Mouse (Mus musculus): ENCODE data around the gene Snx22. TPM values are rescaled to one million over a fixed set of nuclear protein-coding genes. Genes with fewer than 3 reads are reported as not detected.
A peak's percentile ranks its signal among the peaks of the same experiment; 100 is the strongest.

Gene Snx22
- polyA plus RNA-seq, 1 experiment from 2014 or later: 29.6 TPM

GRCm38 (mm10) chr9:66090593-66091244, 21.2 kb upstream of the Snx22 start:
- no peak overlapping the region for H3K4me3 ChIP-seq
- no peak overlapping the region for H3K4me2 ChIP-seq
- peaks cover 13% of the 10 kb centered on the region for H3K4me1 ChIP-seq
- H3K9ac ChIP-seq: no peak overlapping the region
- peaks cover 97% of the 10 kb centered on the region for H3K36me3 ChIP-seq
- 89% methylated on average over 13 of the region's 13 CpGs for WGBS (ENCODE audit: insufficient replicate concordance)
- no peaks in the 10 kb centered on the region for H3K9me3 ChIP-seq (replicated peaks)
- ATAC-seq: no peak
- no peak overlapping the region for H3K27ac ChIP-seq
- no peaks in the 10 kb centered on the region for H3K27me3 ChIP-seq (replicated peaks)

- Histone ChIP-seq H3K4me1 (peaks cover 13% of the 10 kb centered on the region), H3K9me3 (replicated peaks) (no peaks in the 10 kb centered on the region), H3K27me3 (replicated peaks) (0 out of 2 replicates have a peak, but pooled peaks cover 3% of the 10 kb centered on the region), H3K27ac (no peak overlapping the region), H3K4me3 (no peak overlapping the region), H3K4me2 (no peak overlapping the region), H3K9ac (no peak overlapping the region), H3K36me3 (peaks cover 79% of the 10 kb centered on the region)
- 53% methylated on average over 4 of the region's 4 CpGs for WGBS (ENCODE audit: insufficient replicate concordance)
- peak; percentile 58; the same call in 1 of the 2 replicates for ATAC-seq
These were observed 18.9 kb upstream of the Snx22 start for GRCm38 (mm10) chr9:66088411-66088810.

GRCm38 (mm10) chr9:66087062-66087461, 17.5 kb upstream of the Snx22 start:
- WGBS (ENCODE audit: insufficient replicate concordance): 88% methylated on average over 7 of the region's 7 CpGs
- no peak overlapping the region for H3K27ac ChIP-seq
- H3K27me3 ChIP-seq (replicated peaks): peaks cover 10% of the 10 kb centered on the region; the same call in 1 of the 2 replicates
- H3K36me3 ChIP-seq: peaks cover 65% of the 10 kb centered on the region
- no peak overlapping the region for H3K4me3 ChIP-seq
- no peaks in the 10 kb centered on the region for H3K9me3 ChIP-seq (replicated peaks)
- no peak overlapping the region for H3K9ac ChIP-seq
- H3K4me2 ChIP-seq: no peak overlapping the region
- no peak for ATAC-seq
- H3K4me1 ChIP-seq: no peaks in the 10 kb centered on the region

GRCm38 (mm10) chr9:66084171-66084570, 14.7 kb upstream of the Snx22 start:
- Histone ChIP-seq H3K9me3 (replicated peaks) (no peaks in the 10 kb centered on the region), H3K9ac (no peak overlapping the region), H3K27ac (no peak overlapping the region), H3K4me3 (no peak overlapping the region), H3K36me3 (peaks cover 36% of the 10 kb centered on the region), H3K27me3 (replicated peaks) (peaks cover 10% of the 10 kb centered on the region; the same call in 1 of the 2 replicates), H3K4me2 (no peak overlapping the region), H3K4me1 (no peaks in the 10 kb centered on the region)
- 79% methylated on average over 3 of the region's 3 CpGs for WGBS (ENCODE audit: insufficient replicate concordance)
- ATAC-seq: no peak

GRCm38 (mm10) chr9:66081999-66082398, 12.5 kb upstream of the Snx22 start:
- H3K9ac ChIP-seq: no peak overlapping the region
- no peaks in the 10 kb centered on the region for H3K9me3 ChIP-seq (replicated peaks)
- 51% methylated on average over 4 of the region's 4 CpGs for WGBS (ENCODE audit: insufficient replicate concordance)
- peaks cover 14% of the 10 kb centered on the region for H3K36me3 ChIP-seq
- H3K4me3 ChIP-seq: no peak overlapping the region
- H3K4me2 ChIP-seq: no peak overlapping the region
- no peak for ATAC-seq
- peaks cover 27% of the 10 kb centered on the region for H3K27me3 ChIP-seq (replicated peaks)
- H3K4me1 ChIP-seq: peaks cover 4% of the 10 kb centered on the region
- H3K27ac ChIP-seq: no peak overlapping the region

GRCm38 (mm10) chr9:66080804-66081459, 11.4 kb upstream of the Snx22 start:
- no peak overlapping the region for H3K4me2 ChIP-seq

GRCm38 (mm10) chr9:66078493-66078892, 9.0 kb upstream of the Snx22 start:
- H3K36me3 ChIP-seq: no peaks in the 10 kb centered on the region
- H3K27ac ChIP-seq: no peak overlapping the region
- peaks cover 7% of the 10 kb centered on the region for H3K4me1 ChIP-seq
- WGBS (ENCODE audit: insufficient replicate concordance): 31% methylated on average over 14 of the region's 14 CpGs
- H3K27me3 ChIP-seq (replicated peaks): peaks cover 44% of the 10 kb centered on the region
- no peak overlapping the region for H3K9ac ChIP-seq
- H3K4me3 ChIP-seq: no peak overlapping the region
- H3K9me3 ChIP-seq (replicated peaks): peaks cover 4% of the 10 kb centered on the region; the same call in 1 of the 2 replicates
- peak overlapping the region; percentile 23; the same call in 1 of the 2 replicates for H3K4me2 ChIP-seq
- ATAC-seq: no peak

More at GRCm38 (mm10) chr9:66080804-66081459, 11.4 kb upstream of the Snx22 start:
- Histone ChIP-seq H3K27ac (no peak overlapping the region), H3K4me3 (no peak overlapping the region), H3K36me3 (0 out of 2 replicates have a peak, but pooled peaks cover 5% of the 10 kb centered on the region), H3K9ac (no peak overlapping the region), H3K4me1 (peaks cover 7% of the 10 kb centered on the region), H3K27me3 (replicated peaks) (peaks cover 36% of the 10 kb centered on the region), H3K9me3 (replicated peaks) (no peaks in the 10 kb centered on the region)
- no peak for ATAC-seq
- WGBS (ENCODE audit: insufficient replicate concordance): 71% methylated on average over 3 of the region's 3 CpGs

- H3K4me3 ChIP-seq: no peak overlapping the region
- ATAC-seq: no peak
- H3K4me2 ChIP-seq: no peak overlapping the region
- WGBS (ENCODE audit: insufficient replicate concordance): 66% methylated on average over 3 of the region's 3 CpGs
- H3K4me1 ChIP-seq: peaks cover 7% of the 10 kb centered on the region
- peaks cover 47% of the 10 kb centered on the region for H3K27me3 ChIP-seq (replicated peaks)
- H3K9me3 ChIP-seq (replicated peaks): peaks cover 4% of the 10 kb centered on the region; the same call in 1 of the 2 replicates
- H3K36me3 ChIP-seq: no peaks in the 10 kb centered on the region
- no peak overlapping the region for H3K9ac ChIP-seq
- H3K27ac ChIP-seq: no peak overlapping the region
These were observed 8.6 kb upstream of the Snx22 start for GRCm38 (mm10) chr9:66078072-66078471.

GRCm38 (mm10) chr9:66072754-66073153, 3.2 kb upstream of the Snx22 start:
- ATAC-seq: no peak
- Histone ChIP-seq H3K9ac (no peak overlapping the region), H3K27me3 (replicated peaks) (peaks cover 49% of the 10 kb centered on the region), H3K36me3 (peaks cover 3% of the 10 kb centered on the region), H3K4me2 (no peak overlapping the region), H3K4me3 (no peak overlapping the region), H3K9me3 (replicated peaks) (peaks cover 4% of the 10 kb centered on the region; the same call in 1 of the 2 replicates), H3K27ac (no peak overlapping the region), H3K4me1 (peaks cover 46% of the 10 kb centered on the region)
- WGBS (ENCODE audit: insufficient replicate concordance): 70% methylated on average over 7 of the region's 7 CpGs

- Histone ChIP-seq H3K4me1 (peaks cover 54% of the 10 kb centered on the region), H3K27me3 (replicated peaks) (peaks cover 34% of the 10 kb centered on the region), H3K9me3 (replicated peaks) (peaks cover 4% of the 10 kb centered on the region; the same call in 1 of the 2 replicates), H3K9ac (peak overlapping the region; percentile 52), H3K4me2 (peak overlapping the region; percentile 78), H3K36me3 (peaks cover 29% of the 10 kb centered on the region), H3K4me3 (peak overlapping the region; percentile 71; the same call in 1 of the 2 replicates), H3K27ac (peak overlapping the region; percentile 87)
- ATAC-seq: peak; percentile 43
- WGBS (ENCODE audit: insufficient replicate concordance): 56% methylated on average over 5 of the region's 5 CpGs
These were observed 632 bp upstream of the Snx22 start for GRCm38 (mm10) chr9:66070151-66070550.

- peaks cover 54% of the 10 kb centered on the region for H3K4me1 ChIP-seq
- peak overlapping the region; percentile 71 for H3K4me3 ChIP-seq
These were observed 538 bp downstream of the Snx22 start for GRCm38 (mm10) chr9:66068971-66069391.

GRCm38 (mm10) chr9:66068056-66068455, 1.5 kb downstream of the Snx22 start:
- Histone ChIP-seq H3K27ac (peak overlapping the region; percentile 79), H3K4me2 (peak overlapping the region; percentile 78), H3K4me1 (peaks cover 54% of the 10 kb centered on the region), H3K4me3 (peak overlapping the region; percentile 71), H3K9me3 (replicated peaks) (no peaks in the 10 kb centered on the region), H3K9ac (peak overlapping the region; percentile 83), H3K27me3 (replicated peaks) (peaks cover 26% of the 10 kb centered on the region), H3K36me3 (peaks cover 48% of the 10 kb centered on the region)
- WGBS (ENCODE audit: insufficient replicate concordance): 65% methylated on average over 4 of the region's 4 CpGs
- ATAC-seq: no peak

More at GRCm38 (mm10) chr9:66068971-66069391, 538 bp downstream of the Snx22 start:
- H3K27me3 ChIP-seq (replicated peaks): peaks cover 34% of the 10 kb centered on the region
- 3% methylated on average over 30 of the region's 30 CpGs for WGBS (ENCODE audit: insufficient replicate concordance)
- peak; percentile 28 for ATAC-seq
- H3K9ac ChIP-seq: peak overlapping the region; percentile 83
- H3K9me3 ChIP-seq (replicated peaks): no peaks in the 10 kb centered on the region
- H3K27ac ChIP-seq: peak overlapping the region; percentile 79
- peaks cover 39% of the 10 kb centered on the region for H3K36me3 ChIP-seq
- peak overlapping the region; percentile 78 for H3K4me2 ChIP-seq
